Mouse (Mus musculus) C2C12 (cell line): ENCODE data around the gene Akna.

Experiments used
- CTCF ChIP-seq: IDR thresholded peaks from one replicate; pipeline ENCODE4 v1.5.1; 2011; ENCODE audit not compliant: control insufficient read depth, insufficient read depth, insufficient read length
- MAX ChIP-seq: IDR thresholded peaks from one replicate; pipeline ENCODE4 v1.6.1; 2011; ENCODE audit warnings: mild to moderate bottlenecking, control low read depth

DNA sequence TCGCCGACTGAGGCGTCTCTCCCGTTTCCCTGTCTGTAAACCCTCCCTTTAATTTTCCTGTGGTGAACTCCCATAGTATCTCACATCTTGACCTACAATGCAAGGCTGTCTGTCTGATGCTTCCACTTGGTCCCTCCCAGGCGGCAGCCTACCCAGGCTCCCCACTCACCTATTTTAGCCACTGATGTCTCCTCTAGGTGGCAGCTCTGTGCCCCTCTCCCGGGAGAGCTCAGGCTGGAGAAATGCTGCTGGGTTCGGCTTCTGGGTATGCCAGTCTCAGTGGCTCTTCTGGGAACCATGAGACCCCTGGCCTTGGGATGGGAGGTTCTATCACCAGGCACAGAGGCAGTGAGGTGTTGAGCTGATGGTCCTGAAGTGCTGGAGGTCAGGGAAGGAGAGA lies 25.7 kb downstream of the Akna start:
- no peak for TF ChIP-seq CTCF
- TF ChIP-seq MAX = no peak
